Mouse (Mus musculus) limb, embryonic 11.5 days (tissue): ENCODE results near the gene Zfpm1. TPM values are rescaled to one million over a fixed set of nuclear protein-coding genes. Genes with fewer than 3 reads are reported as not detected.

Experiments
- ATAC-seq: fragments of 200-750 bp; cut with Nextera tagmentation; 2 replicates; pipeline ENCODE4 v1.8.0; 2017; ENCODE audit warnings: low read depth; ENCODE audit not compliant: insufficient number of reproducible peaks, low FRiP score, low TSS enrichment
- DNase-seq: peaks from one replicate; pipeline ENCODE4 v3.0.0-alpha.2; 2015; ENCODE audit warnings: low spot score
- H3K27ac ChIP-seq: fragments of 300-500 bp; sonication (generic); replicated peaks from 2 replicates; pipeline ENCODE4 v1.5.1; 2014; ENCODE audit warnings: low read depth, mild to moderate bottlenecking, low read length
- H3K27me3 ChIP-seq: fragments of 300-500 bp; sonication (generic); 2 replicates; pipeline ENCODE4 v1.6.1; 2014; ENCODE audit warnings: mild to moderate bottlenecking, low read length, mixed read lengths; ENCODE audit not compliant: control insufficient read depth, insufficient read depth
- H3K36me3 ChIP-seq: fragments of 300-500 bp; sonication (generic); 2 replicates; pipeline ENCODE4 v1.6.1; 2014; ENCODE audit warnings: mild to moderate bottlenecking, low read length, moderate library complexity, mixed read lengths; ENCODE audit not compliant: control insufficient read depth, insufficient read depth
- H3K4me1 ChIP-seq: fragments of 300-500 bp; sonication (generic); 2 replicates; pipeline ENCODE4 v1.6.1; 2014; ENCODE audit warnings: low read length, mixed read lengths; ENCODE audit not compliant: control insufficient read depth, insufficient read depth
- H3K4me2 ChIP-seq: fragments of 300-500 bp; sonication (generic); 2 replicates; pipeline ENCODE4 v1.6.1; 2014; ENCODE audit warnings: low read depth, mild to moderate bottlenecking, moderate library complexity; ENCODE audit not compliant: severe bottlenecking
- H3K4me3 ChIP-seq: fragments of 300-500 bp; sonication (generic); 2 replicates; pipeline ENCODE4 v1.5.1; 2014; ENCODE audit warnings: low read depth, low read length
- H3K9ac ChIP-seq: fragments of 300-500 bp; sonication (generic); 2 replicates; pipeline ENCODE4 v1.6.1; 2014; ENCODE audit warnings: mild to moderate bottlenecking, low read length
- H3K9me3 ChIP-seq: fragments of 300-500 bp; sonication (generic); 2 replicates; pipeline ENCODE4 v1.6.1; 2016; ENCODE audit warnings: low read length; ENCODE audit not compliant: control insufficient read depth
- WGBS: fragments of 180-500 bp; shearing (Covaris S2); extraction: QIAGEN DNeasy Blood & Tissue Kit; methylation state at CpG from one replicate; pipeline ENCODE4 v1.1.7; 2014; 5-methylcytosine and 5-hydroxymethylcytosine counted together
- polyA plus RNA-seq: library from polyadenylated mRNA; unstranded; fragments of >200 nt; fragmentation: Nextera tagmentation; extraction: Ambion mirVana; gene quantifications from 2 replicates; pipeline ENCODE4 v1.2.1, GENCODE M21; 2014

Zfpm1 gene
- 1.3 and 1.4 TPM in 2 replicates for polyA plus RNA-seq

DNA sequence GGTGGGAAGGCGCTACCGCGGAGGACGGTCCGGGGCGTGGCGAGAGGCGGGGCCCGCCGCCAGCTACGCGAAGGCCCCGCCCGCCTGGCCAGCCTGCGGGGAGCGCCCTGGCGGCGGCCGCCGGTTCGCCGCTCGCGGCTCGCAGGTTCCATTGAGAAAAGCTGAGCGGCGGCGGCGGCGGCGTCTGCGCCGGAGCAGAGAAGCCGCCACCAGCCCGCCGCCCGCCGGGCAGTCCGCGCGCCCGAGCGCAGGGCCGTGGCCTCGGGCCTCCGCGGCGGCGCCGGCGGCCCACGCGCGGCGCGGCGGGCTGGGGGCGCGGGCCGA is at the start of gene Zfpm1:
TSS of gene Zfpm1 (plus strand) at position 107 of the 324 bp plus-strand sequence.
- peak within 1 kb of the TSS; percentile 48 for H3K4me3 ChIP-seq
- H3K27ac ChIP-seq: peak within 1 kb of the TSS; percentile 43; the same call in 1 of the 2 replicates
- peaks cover 24% of the 10 kb centered on the region for H3K27me3 ChIP-seq
- 0% methylated on average over 52 of the region's 60 CpGs for WGBS
- peak within 1 kb of the TSS; percentile 56 for H3K9ac ChIP-seq
- no peak for DNase-seq
- H3K9me3 ChIP-seq: no peaks in the 10 kb centered on the region
- no peaks in the 10 kb centered on the region for H3K36me3 ChIP-seq
- peaks cover 29% of the 10 kb centered on the region for H3K4me1 ChIP-seq
- no peak for ATAC-seq
- peak within 1 kb of the TSS; percentile 96 for H3K4me2 ChIP-seq

DNA sequence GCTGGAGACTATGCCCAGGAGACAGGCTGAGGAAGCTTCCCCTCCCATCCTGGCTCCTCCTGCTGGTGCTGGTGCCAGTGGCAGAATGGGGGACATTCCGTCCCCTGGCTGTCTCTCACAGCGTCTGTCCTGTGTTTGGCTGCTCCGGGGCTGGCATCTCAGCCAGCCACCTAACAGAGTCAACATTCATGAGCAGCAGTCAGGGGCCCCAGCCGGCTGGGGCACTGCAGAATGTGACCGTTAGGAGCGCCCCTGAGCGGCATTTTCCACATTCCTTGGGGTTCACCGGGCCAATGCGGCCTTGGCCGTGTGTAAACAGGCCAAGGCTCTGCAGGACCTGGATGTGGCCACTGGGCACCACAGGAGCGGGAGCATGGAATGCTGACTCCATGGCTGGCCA is 47.9 kb upstream of the Zfpm1 start:
- H3K4me1 ChIP-seq: peaks cover 12% of the 10 kb centered on the region
- ATAC-seq (no peak), DNase-seq (peak; percentile 60)
- 46% methylated on average over 11 of the region's 11 CpGs for whole genome bisulfite sequencing
- H3K27me3 ChIP-seq: peaks cover 28% of the 10 kb centered on the region
- no peak overlapping the region for H3K9ac ChIP-seq
- H3K36me3 ChIP-seq: no peaks in the 10 kb centered on the region
- H3K4me2 ChIP-seq: no peak overlapping the region
- no peak overlapping the region for H3K4me3 ChIP-seq
- no peak overlapping the region for H3K27ac ChIP-seq
- no peaks in the 10 kb centered on the region for H3K9me3 ChIP-seq

DNA sequence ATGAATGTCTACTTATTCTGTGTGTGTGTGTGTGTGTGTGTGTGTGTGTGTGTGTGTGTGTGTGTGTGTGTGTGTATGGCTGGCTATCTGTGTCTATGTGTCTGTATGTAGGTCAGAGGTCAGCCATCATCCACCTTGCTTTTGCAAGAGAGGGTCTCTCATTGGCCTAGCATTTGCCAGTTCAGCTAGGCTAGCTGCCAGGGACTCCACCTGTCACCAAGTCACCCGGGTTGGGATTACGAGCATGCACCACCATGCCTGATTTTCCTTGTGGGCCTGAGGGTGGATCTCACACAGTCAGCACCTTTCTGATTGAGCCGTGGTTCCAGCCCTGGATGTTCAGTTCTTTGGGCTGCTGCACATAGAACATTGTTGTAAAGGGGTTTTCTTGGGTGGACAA is 45.4 kb upstream of the Zfpm1 start:
- ATAC-seq: no peak
- H3K36me3 ChIP-seq: no peaks in the 10 kb centered on the region
- no peak overlapping the region for H3K4me3 ChIP-seq
- no peak for DNase-seq
- H3K4me1 ChIP-seq: peaks cover 7% of the 10 kb centered on the region
- H3K9ac ChIP-seq: no peak overlapping the region
- peaks cover 8% of the 10 kb centered on the region; the same call in 1 of the 2 replicates for H3K27me3 ChIP-seq
- H3K4me2 ChIP-seq: no peak overlapping the region
- H3K27ac ChIP-seq: no peak overlapping the region
- whole genome bisulfite sequencing: 94% methylated on average over 3 of the region's 3 CpGs
- H3K9me3 ChIP-seq: no peaks in the 10 kb centered on the region

DNA sequence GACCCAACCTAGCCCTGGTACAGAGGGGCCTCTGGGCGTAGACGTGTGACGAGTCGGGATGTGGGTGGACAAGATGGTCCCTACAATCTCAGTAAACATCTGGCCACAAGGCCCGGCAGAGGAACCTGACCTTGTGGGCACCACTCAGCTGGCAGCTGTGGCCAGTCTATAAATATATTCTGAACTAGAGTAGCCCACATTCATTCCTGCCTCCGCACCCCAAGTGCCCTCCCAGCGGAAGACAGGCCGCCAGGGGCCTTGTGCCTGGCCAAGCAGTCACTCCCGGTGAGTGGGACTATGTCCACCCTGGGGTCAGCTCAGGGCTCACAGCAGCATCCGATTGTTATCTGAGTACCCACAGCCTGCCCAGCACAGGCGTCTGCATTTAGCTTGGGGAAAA is 43.7 kb upstream of the Zfpm1 start:
- H3K36me3 ChIP-seq: no peaks in the 10 kb centered on the region
- ATAC-seq (no peak), DNase-seq (no peak)
- H3K4me3 ChIP-seq: no peak overlapping the region
- no peak overlapping the region for H3K9ac ChIP-seq
- H3K27me3 ChIP-seq: no peaks in the 10 kb centered on the region
- no peak overlapping the region for H3K4me2 ChIP-seq
- no peak overlapping the region for H3K27ac ChIP-seq
- no peaks in the 10 kb centered on the region for H3K9me3 ChIP-seq
- WGBS: 74% methylated on average over 11 of the region's 11 CpGs
- peaks cover 7% of the 10 kb centered on the region for H3K4me1 ChIP-seq

DNA sequence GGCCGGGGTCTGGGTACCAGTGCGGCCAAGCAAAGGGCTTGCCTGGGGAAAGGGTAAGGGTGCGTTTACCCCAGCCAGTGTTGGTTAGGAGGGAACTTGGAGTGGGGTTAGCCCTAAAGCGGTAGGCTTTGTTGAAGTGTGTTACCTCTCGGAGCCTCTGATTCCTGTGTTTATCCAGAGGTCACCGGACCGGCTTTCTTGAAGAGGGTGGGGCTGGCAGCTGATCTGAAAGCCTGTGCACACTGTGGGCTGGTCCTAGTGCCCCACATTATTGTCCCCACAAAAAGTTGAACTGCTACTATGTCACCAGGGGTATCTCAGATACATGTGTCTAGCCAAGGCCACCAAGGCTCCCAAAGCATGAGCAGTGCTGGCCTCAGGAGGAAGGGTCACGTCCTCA is 43.2 kb upstream of the Zfpm1 start:
- H3K9ac ChIP-seq: no peak overlapping the region
- no peak overlapping the region for H3K4me3 ChIP-seq
- WGBS: 64% methylated on average over 8 of the region's 8 CpGs
- H3K4me2 ChIP-seq: no peak overlapping the region
- H3K36me3 ChIP-seq: no peaks in the 10 kb centered on the region
- DNase-seq (no peak), ATAC-seq (no peak)
- no peak overlapping the region for H3K27ac ChIP-seq
- H3K27me3 ChIP-seq: no peaks in the 10 kb centered on the region
- no peaks in the 10 kb centered on the region for H3K9me3 ChIP-seq
- peaks cover 7% of the 10 kb centered on the region for H3K4me1 ChIP-seq

DNA sequence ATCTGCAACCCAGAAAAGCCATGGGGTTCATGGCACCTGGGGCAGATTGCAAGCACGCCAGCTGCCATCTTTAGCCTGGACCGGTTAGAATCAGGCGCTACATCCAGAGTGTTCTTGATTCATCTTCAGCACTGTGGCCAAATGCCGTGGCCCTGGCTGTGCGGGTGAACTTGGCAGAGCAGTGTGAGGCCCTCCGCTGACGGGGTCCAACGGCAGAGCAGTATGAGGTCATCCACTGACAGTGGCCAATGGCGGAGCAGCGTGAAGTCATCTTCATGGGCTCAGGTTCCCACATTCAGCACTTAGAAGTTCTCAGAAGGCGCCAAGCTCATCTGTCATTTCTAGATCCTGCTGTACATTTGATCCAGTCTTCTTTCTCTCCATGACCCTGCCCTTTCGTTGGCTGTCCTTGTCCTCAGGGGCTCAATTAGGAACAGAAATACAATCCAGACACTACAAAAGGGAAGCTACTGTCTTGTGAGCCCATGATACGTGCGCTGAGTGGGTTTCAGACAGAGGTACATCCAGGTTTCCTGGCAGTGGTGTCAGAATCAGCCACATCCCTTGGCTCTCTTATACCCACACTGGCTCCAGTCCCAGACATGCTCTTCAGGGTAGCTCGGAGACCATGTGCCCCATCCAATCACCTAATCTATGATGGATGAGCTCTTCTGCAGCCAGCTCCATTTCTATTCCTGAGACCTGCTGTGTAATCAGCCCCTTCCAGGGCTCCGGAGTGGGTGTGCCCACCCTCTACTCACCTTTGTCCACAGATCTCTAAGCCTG is 41.5 kb upstream of the Zfpm1 start:
- WGBS: 92% methylated on average over 16 of the region's 16 CpGs
- H3K9me3 ChIP-seq: no peaks in the 10 kb centered on the region
- no peaks in the 10 kb centered on the region for H3K27me3 ChIP-seq
- no peak overlapping the region for H3K4me2 ChIP-seq
- DNase-seq (no peak), ATAC-seq (no peak)
- H3K27ac ChIP-seq: no peak overlapping the region
- H3K9ac ChIP-seq: no peak overlapping the region
- no peak overlapping the region for H3K4me3 ChIP-seq
- H3K4me1 ChIP-seq: peaks cover 1% of the 10 kb centered on the region; the same call in 1 of the 2 replicates
- H3K36me3 ChIP-seq: no peaks in the 10 kb centered on the region

DNA sequence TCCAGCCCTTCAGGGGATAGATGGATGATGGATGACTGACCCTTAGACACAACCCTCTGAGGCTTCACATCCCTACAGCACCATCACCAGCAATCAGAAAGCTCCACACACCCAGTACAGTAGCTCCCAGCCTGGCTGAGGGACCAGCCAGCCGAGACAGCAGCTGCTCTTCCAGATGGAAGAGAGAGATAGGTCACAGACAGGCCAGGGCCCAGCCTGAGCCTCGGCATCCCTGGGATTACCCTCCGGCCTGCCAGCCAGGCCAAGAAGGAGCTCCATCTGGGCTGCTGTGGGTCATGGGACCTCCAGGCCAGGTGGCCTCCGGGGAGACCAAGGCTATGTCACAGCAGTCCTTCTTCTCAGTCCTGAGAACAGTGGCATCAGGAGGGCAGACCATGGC is 38.6 kb upstream of the Zfpm1 start:
- H3K36me3 ChIP-seq: no peaks in the 10 kb centered on the region
- DNase-seq: no peak
- no peak overlapping the region for H3K27ac ChIP-seq
- WGBS: 73% methylated on average over 4 of the region's 4 CpGs
- no peaks in the 10 kb centered on the region for H3K27me3 ChIP-seq
- no peak overlapping the region for H3K9ac ChIP-seq
- H3K9me3 ChIP-seq: no peaks in the 10 kb centered on the region
- no peak for ATAC-seq
- no peak overlapping the region for H3K4me2 ChIP-seq
- peaks cover 22% of the 10 kb centered on the region for H3K4me1 ChIP-seq
- H3K4me3 ChIP-seq: no peak overlapping the region

DNA sequence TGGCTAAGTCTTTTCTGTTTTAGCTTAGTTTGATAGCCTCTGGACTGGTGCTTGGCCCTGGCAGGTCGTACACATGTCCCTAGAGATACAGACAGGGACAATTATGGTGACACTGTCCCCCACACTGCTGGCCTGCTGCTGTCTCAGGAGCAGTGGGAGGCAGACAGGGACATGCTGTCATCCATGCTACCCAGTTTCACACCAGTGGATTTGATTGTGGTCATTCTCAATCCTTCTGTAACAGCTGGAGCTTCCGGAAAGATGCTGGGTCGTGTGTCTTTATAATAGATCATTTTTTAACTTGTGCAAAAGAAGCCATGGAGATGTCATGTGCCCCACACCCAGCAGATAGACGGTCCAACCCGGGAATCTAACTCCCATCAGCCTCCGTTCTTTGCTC is 36.8 kb upstream of the Zfpm1 start:
- WGBS: 88% methylated on average over 6 of the region's 6 CpGs
- no peak for ATAC-seq
- H3K27me3 ChIP-seq: no peaks in the 10 kb centered on the region
- peaks cover 22% of the 10 kb centered on the region for H3K4me1 ChIP-seq
- no peaks in the 10 kb centered on the region for H3K9me3 ChIP-seq
- no peak overlapping the region for H3K9ac ChIP-seq
- no peak overlapping the region for H3K27ac ChIP-seq
- DNase-seq: no peak
- no peaks in the 10 kb centered on the region for H3K36me3 ChIP-seq
- H3K4me3 ChIP-seq: no peak overlapping the region
- no peak overlapping the region for H3K4me2 ChIP-seq
